Mouse (Mus musculus) liver, postnatal 0 days (tissue): ENCODE measurements around the gene Ahsa1.

Experiments
- CTCF ChIP-seq: sonication (generic); IDR thresholded peaks from 2 replicates; pipeline ENCODE4 v1.5.1; 2016; ENCODE audit warnings: antibody characterized with exemption, low read depth
- EP300 ChIP-seq: IDR thresholded peaks from 2 replicates; pipeline ENCODE4 v1.6.1; 2016; ENCODE audit warnings: antibody characterized with exemption, low read depth, mild to moderate bottlenecking

DNA sequence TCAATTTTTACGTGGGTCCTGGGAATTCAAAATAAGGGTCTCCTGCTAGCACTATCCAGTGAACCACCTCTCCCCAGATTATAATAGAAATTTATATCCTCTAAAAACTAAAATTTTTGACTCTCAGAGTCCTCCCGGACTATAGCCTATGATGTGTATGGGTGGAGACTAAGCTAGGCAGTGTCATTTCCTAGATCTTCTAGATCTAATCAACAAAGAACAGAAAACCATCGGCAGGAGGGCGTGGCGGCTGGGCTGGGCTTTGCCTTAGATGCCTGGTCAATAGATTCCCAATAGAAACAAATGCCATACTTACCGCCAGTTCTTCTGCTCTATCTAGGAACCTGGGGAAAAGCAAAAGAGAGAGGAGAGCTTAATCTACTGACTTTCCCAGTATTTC, 16.1 kb upstream of the Ahsa1 start:
- no peak for TF ChIP-seq CTCF
- TF ChIP-seq EP300: no peak
